Mouse (Mus musculus): ENCODE data around the gene Zic1. TPM values are rescaled to one million over a fixed set of nuclear protein-coding genes. Genes with fewer than 3 reads are reported as not detected.

Gene Zic1
- polyA plus RNA-seq, 1 experiment from 2014 or later = not detected

DNA sequence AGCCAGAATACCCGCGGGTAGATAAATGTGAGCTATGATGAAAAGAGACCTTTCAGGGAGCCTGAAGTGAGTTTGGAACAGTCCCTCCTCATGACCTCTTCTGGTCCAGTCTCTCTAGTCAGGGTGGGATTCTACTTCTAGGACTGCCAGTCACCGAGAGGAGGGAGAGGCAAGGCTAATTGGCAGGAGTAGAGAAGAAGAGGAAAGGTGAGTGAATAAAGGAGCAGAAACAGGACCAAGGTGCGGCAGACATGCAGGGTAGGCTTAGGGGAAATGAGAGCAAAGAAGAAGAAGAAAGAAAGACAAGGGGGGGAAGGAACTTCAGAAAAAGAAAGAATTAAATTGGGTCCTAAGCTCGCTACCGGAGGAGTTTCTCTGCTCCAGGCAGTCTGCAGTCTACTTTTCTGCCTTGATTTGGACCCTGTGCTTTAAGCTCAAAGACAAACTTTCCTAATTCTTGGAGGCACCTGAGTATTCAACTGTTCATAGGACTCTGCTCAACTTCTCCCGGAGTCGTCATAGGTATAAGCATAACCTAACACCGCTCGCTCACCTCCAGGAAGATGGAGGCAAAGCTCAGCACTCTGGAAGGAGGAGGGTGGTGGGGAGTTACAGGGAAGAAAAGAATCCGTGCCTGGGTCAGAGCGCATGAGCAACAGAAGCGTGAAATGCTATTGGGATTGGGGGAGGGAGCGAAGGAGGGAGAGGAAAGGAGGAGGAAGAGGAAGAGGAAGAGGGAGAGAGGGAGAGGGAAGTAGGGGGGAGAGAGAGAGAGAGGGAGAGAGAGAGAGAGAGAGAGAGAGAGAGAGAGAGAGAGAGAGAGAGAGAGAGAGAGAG, 11.6 kb upstream of the Zic1 start:
- Histone ChIP-seq H3K4me2 (ENCODE audit: low read depth, low read length) (no peak overlapping the region), H3K4me1 (ENCODE audit: insufficient read depth) (peaks cover 6% of the 10 kb centered on the region; the same call in 1 of the 2 replicates), H3K27me3 (ENCODE audit: insufficient read depth, low read length) (peaks cover 89% of the 10 kb centered on the region), H3K9me3 (ENCODE audit: low read length) (no peaks in the 10 kb centered on the region), H3K36me3 (replicated peaks; ENCODE audit: insufficient read depth, low read length) (no peaks in the 10 kb centered on the region), H3K27ac (ENCODE audit: low read depth) (no peak overlapping the region), H3K4me3 (ENCODE audit: low read depth, low read length) (no peak overlapping the region), H3K9ac (replicated peaks) (no peak overlapping the region)
- WGBS (ENCODE audit: insufficient replicate concordance) = 5% methylated on average over 14 of the region's 14 CpGs
- TF ChIP-seq EP300 (IDR thresholded peaks at IDR 0.05; ENCODE audit: low read depth) (no peak), CTCF (IDR thresholded peaks at IDR 0.05; ENCODE audit: low read depth) (no peak)
- DNase-seq (no peak), ATAC-seq (no peak)

- TF ChIP-seq EP300 (IDR thresholded peaks at IDR 0.05; ENCODE audit: low read depth) = no peak
- TF ChIP-seq CTCF (IDR thresholded peaks at IDR 0.05; ENCODE audit: low read depth) = no peak
- WGBS (ENCODE audit: insufficient replicate concordance) = 7% methylated on average over 4 of the region's 4 CpGs
These were observed 9.1 kb upstream of the Zic1 start for GRCm38 (mm10) chr9:91374665-91375064.

DNA sequence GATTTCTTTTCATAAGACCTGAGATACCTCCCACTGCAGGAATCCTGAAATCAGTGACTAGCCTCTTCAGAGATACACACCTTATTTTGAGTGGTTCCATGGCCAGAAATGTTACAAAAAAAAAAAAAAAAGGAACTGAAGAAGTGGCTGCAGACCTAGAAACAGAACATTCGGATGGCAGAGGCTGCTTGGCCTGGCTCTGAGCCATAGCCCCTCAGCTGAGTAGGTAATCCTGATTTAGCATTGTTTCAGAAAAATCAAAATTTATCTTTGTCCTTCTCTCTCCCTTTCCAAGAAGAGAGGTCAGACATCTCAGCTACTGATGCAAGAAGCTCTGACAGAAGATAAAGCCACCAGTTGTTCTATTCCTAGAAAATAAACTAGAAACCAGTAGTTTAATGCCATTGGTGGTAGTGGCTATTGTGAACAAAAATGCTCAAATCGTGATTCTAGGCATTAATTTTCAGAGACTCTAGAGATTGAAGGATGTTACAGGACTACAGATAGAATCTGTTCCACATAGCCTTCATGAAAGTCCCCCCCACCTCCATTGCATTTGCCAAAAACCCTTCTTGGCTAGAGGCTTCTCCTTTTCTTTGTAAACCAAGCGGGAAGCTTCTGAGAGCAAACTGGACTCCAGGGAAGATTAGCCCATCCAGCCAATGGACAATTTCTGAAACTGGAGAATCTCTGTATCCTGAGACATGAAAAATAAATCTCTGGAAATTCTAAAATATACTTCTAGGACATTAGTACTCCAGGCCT, 8.4 kb upstream of the Zic1 start:
- H3K4me3 ChIP-seq (ENCODE audit: low read depth, low read length) = no peak overlapping the region
- no peaks in the 10 kb centered on the region for H3K4me1 ChIP-seq (ENCODE audit: insufficient read depth)
- no peak overlapping the region for H3K4me2 ChIP-seq (ENCODE audit: low read depth, low read length)
- DNase-seq (no peak), ATAC-seq (no peak)
- WGBS (ENCODE audit: insufficient replicate concordance) = 17% methylated on average over 3 of the region's 3 CpGs
- no peaks in the 10 kb centered on the region for H3K36me3 ChIP-seq (replicated peaks; ENCODE audit: insufficient read depth, low read length)
- H3K27ac ChIP-seq (ENCODE audit: low read depth) = no peak overlapping the region
- H3K9ac ChIP-seq (replicated peaks) = no peak overlapping the region
- H3K9me3 ChIP-seq (ENCODE audit: low read length) = no peaks in the 10 kb centered on the region
- peaks cover 84% of the 10 kb centered on the region for H3K27me3 ChIP-seq (ENCODE audit: insufficient read depth, low read length)
- no peak for TF ChIP-seq EP300 (IDR thresholded peaks at IDR 0.05; ENCODE audit: low read depth)
- no peak for TF ChIP-seq CTCF (IDR thresholded peaks at IDR 0.05; ENCODE audit: low read depth)

More at GRCm38 (mm10) chr9:91374665-91375064, 9.1 kb upstream of the Zic1 start:
- Histone ChIP-seq H3K9ac (replicated peaks) (no peak overlapping the region), H3K9me3 (ENCODE audit: low read length) (no peaks in the 10 kb centered on the region), H3K27me3 (ENCODE audit: insufficient read depth, low read length) (peaks cover 86% of the 10 kb centered on the region), H3K27ac (ENCODE audit: low read depth) (no peak overlapping the region), H3K4me3 (ENCODE audit: low read depth, low read length) (no peak overlapping the region), H3K4me1 (ENCODE audit: insufficient read depth) (no peaks in the 10 kb centered on the region), H3K4me2 (ENCODE audit: low read depth, low read length) (no peak overlapping the region), H3K36me3 (replicated peaks; ENCODE audit: insufficient read depth, low read length) (no peaks in the 10 kb centered on the region)
- no peak for ATAC-seq
- DNase-seq = no peak

DNA sequence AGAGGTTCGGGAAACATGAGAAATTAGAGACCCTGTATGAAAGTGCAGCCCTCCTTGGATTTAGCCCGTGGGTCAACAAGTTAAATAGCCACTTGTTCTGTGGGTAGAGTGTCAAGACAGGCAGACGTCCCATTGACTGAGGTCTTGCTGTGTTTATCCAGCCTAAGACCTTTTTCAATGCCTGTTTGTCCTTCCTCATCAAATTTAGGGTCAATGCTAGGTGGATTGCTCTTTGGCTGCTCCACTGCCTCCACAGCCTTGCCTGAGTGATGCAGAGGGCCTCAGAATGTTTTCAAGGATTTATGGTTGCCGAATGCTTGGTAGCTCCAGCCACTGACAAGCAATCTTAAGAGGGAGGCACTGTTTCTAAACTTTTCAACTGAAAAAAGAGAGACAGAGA, 6.0 kb upstream of the Zic1 start:
- no peaks in the 10 kb centered on the region for H3K9me3 ChIP-seq (ENCODE audit: low read length)
- WGBS (ENCODE audit: insufficient replicate concordance) = 19% methylated on average over 4 of the region's 4 CpGs
- no peak overlapping the region for H3K9ac ChIP-seq (replicated peaks)
- ATAC-seq (no peak), DNase-seq (no peak)
- no peak overlapping the region for H3K4me2 ChIP-seq (ENCODE audit: low read depth, low read length)
- no peaks in the 10 kb centered on the region for H3K36me3 ChIP-seq (replicated peaks; ENCODE audit: insufficient read depth, low read length)
- peaks cover 84% of the 10 kb centered on the region for H3K27me3 ChIP-seq (ENCODE audit: insufficient read depth, low read length)
- no peak for TF ChIP-seq EP300 (IDR thresholded peaks at IDR 0.05; ENCODE audit: low read depth)
- TF ChIP-seq CTCF (IDR thresholded peaks at IDR 0.05; ENCODE audit: low read depth) = no peak
- no peaks in the 10 kb centered on the region for H3K4me1 ChIP-seq (ENCODE audit: insufficient read depth)
- no peak overlapping the region for H3K27ac ChIP-seq (ENCODE audit: low read depth)
- H3K4me3 ChIP-seq (ENCODE audit: low read depth, low read length) = no peak overlapping the region

GRCm38 (mm10) chr9:91371011-91371410, 5.4 kb upstream of the Zic1 start:
- no peak overlapping the region for H3K9ac ChIP-seq (replicated peaks)
- H3K4me2 ChIP-seq (ENCODE audit: low read depth, low read length) = no peak overlapping the region
- H3K4me1 ChIP-seq (ENCODE audit: insufficient read depth) = no peaks in the 10 kb centered on the region
- H3K4me3 ChIP-seq (ENCODE audit: low read depth, low read length) = no peak overlapping the region
- H3K9me3 ChIP-seq (ENCODE audit: low read length) = no peaks in the 10 kb centered on the region
- DNase-seq = no peak
- H3K27ac ChIP-seq (ENCODE audit: low read depth) = no peak overlapping the region
- no peaks in the 10 kb centered on the region for H3K36me3 ChIP-seq (replicated peaks; ENCODE audit: insufficient read depth, low read length)
- peaks cover 86% of the 10 kb centered on the region for H3K27me3 ChIP-seq (ENCODE audit: insufficient read depth, low read length)
- TF ChIP-seq CTCF (IDR thresholded peaks at IDR 0.05; ENCODE audit: low read depth) (no peak), EP300 (IDR thresholded peaks at IDR 0.05; ENCODE audit: low read depth) (no peak)
- ATAC-seq = no peak

DNA sequence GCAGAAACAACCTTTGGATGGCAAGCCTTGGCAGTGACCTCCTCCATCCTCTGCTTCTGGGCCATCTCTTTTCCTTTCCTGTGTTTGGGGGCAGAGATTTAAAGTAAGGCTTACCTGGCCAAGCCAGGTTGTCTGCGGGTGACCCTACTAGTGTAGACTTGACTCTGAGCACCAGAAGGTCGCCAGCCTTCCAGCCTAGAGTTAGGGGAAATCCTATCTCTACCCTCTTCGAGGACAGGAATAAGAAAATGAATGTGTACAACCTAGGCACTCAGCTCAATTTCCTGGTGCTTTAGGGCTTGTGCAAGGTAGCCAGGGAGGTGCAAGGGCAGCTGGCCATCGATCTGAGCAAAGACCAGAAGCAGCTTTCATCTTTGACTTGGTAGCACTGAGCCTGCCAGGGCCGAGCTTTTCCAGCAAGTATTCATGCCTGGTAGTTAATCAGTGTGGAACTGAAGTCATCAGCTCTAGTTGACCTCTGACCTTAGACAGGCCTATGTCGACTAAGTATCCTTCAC, 4.6 kb upstream of the Zic1 start:
- no peak for TF ChIP-seq EP300 (IDR thresholded peaks at IDR 0.05; ENCODE audit: low read depth)
- TF ChIP-seq CTCF (IDR thresholded peaks at IDR 0.05; ENCODE audit: low read depth) = no peak
- 9% methylated on average over 6 of the region's 6 CpGs for WGBS (ENCODE audit: insufficient replicate concordance)
- H3K4me3 ChIP-seq (ENCODE audit: low read depth, low read length) = no peak overlapping the region
- no peak overlapping the region for H3K27ac ChIP-seq (ENCODE audit: low read depth)
- H3K9ac ChIP-seq (replicated peaks) = no peak overlapping the region
- no peaks in the 10 kb centered on the region for H3K36me3 ChIP-seq (replicated peaks; ENCODE audit: insufficient read depth, low read length)
- peaks cover 85% of the 10 kb centered on the region for H3K27me3 ChIP-seq (ENCODE audit: insufficient read depth, low read length)
- H3K4me2 ChIP-seq (ENCODE audit: low read depth, low read length) = no peak overlapping the region
- ATAC-seq (no peak), DNase-seq (no peak)
- H3K9me3 ChIP-seq (ENCODE audit: low read length) = no peaks in the 10 kb centered on the region
- no peaks in the 10 kb centered on the region for H3K4me1 ChIP-seq (ENCODE audit: insufficient read depth)
